Mouse (Mus musculus): ENCODE measurements around the gene Sugct. TPM values are rescaled to one million over a fixed set of nuclear protein-coding genes. Genes with fewer than 3 reads are reported as not detected.
"Not testable (repeated sequence)": the region's sequence is repeated elsewhere in the genome, so short reads cannot be mapped to it uniquely, and the experiment has no call there.

The Sugct gene
- polyA plus RNA-seq, 1 experiment: not detected

- Histone ChIP-seq H3K9me3 (ENCODE audit: control insufficient read depth, low read length) (no peaks in the 10 kb centered on the region; the same call in 1 of the 2 replicates), H3K27me3 (ENCODE audit: control insufficient read depth) (no peaks in the 10 kb centered on the region), H3K4me3 (replicated peaks) (no peak overlapping the region), H3K4me1 (ENCODE audit: control insufficient read depth) (no peaks in the 10 kb centered on the region), H3K36me3 (ENCODE audit: control insufficient read depth) (no peaks in the 10 kb centered on the region)
- TF ChIP-seq TAL1 (IDR thresholded peaks at IDR 0.05; ENCODE audit: low read length) (no peak), GATA1 (IDR thresholded peaks at IDR 0.05; ENCODE audit: low read length) (no peak)
Observed at GRCm38 (mm10) chr13:17534871-17535270, 160.5 kb downstream of the Sugct start.

GRCm38 (mm10) chr13:17534469-17534868, 160.9 kb downstream of the Sugct start:
- no peak overlapping the region for H3K4me3 ChIP-seq (replicated peaks)
- TF ChIP-seq TAL1 (IDR thresholded peaks at IDR 0.05; ENCODE audit: low read length) (no peak), GATA1 (IDR thresholded peaks at IDR 0.05; ENCODE audit: low read length) (no peak)
- no peaks in the 10 kb centered on the region; the same call in 1 of the 2 replicates for H3K9me3 ChIP-seq (ENCODE audit: control insufficient read depth, low read length)
- H3K27me3 ChIP-seq (ENCODE audit: control insufficient read depth): no peaks in the 10 kb centered on the region
- no peaks in the 10 kb centered on the region for H3K4me1 ChIP-seq (ENCODE audit: control insufficient read depth)
- no peaks in the 10 kb centered on the region for H3K36me3 ChIP-seq (ENCODE audit: control insufficient read depth)

GRCm38 (mm10) chr13:17511184-17511778, 184.1 kb downstream of the Sugct start:
- no peaks in the 10 kb centered on the region for H3K4me1 ChIP-seq (ENCODE audit: control insufficient read depth)
- no peaks in the 10 kb centered on the region for H3K9me3 ChIP-seq (ENCODE audit: control insufficient read depth, low read length)
- no peaks in the 10 kb centered on the region for H3K36me3 ChIP-seq (ENCODE audit: control insufficient read depth)
- TF ChIP-seq TAL1 (IDR thresholded peaks at IDR 0.05; ENCODE audit: low read length): no peak
- no peak for TF ChIP-seq GATA1 (IDR thresholded peaks at IDR 0.05; ENCODE audit: low read length)
- no peaks in the 10 kb centered on the region for H3K27me3 ChIP-seq (ENCODE audit: control insufficient read depth)
- no peak overlapping the region for H3K4me3 ChIP-seq (replicated peaks)

- Histone ChIP-seq H3K9me3 (ENCODE audit: control insufficient read depth, low read length) (no peaks in the 10 kb centered on the region), H3K36me3 (ENCODE audit: control insufficient read depth) (no peaks in the 10 kb centered on the region), H3K4me1 (ENCODE audit: control insufficient read depth) (no peaks in the 10 kb centered on the region), H3K4me3 (replicated peaks) (no peak overlapping the region), H3K27me3 (ENCODE audit: control insufficient read depth) (no peaks in the 10 kb centered on the region)
- TF ChIP-seq GATA1 (IDR thresholded peaks at IDR 0.05; ENCODE audit: low read length): no peak
- no peak for TF ChIP-seq TAL1 (IDR thresholded peaks at IDR 0.05; ENCODE audit: low read length)
Observed at GRCm38 (mm10) chr13:17494936-17495335, 200.4 kb downstream of the Sugct start.

GRCm38 (mm10) chr13:17494056-17494574, 201.2 kb downstream of the Sugct start:
- Histone ChIP-seq H3K27me3 (ENCODE audit: control insufficient read depth) (no peaks in the 10 kb centered on the region), H3K4me1 (ENCODE audit: control insufficient read depth) (no peaks in the 10 kb centered on the region), H3K9me3 (ENCODE audit: control insufficient read depth, low read length) (no peaks in the 10 kb centered on the region), H3K36me3 (ENCODE audit: control insufficient read depth) (no peaks in the 10 kb centered on the region), H3K4me3 (replicated peaks) (no peak overlapping the region)
- TF ChIP-seq GATA1 (IDR thresholded peaks at IDR 0.05; ENCODE audit: low read length) (no peak), TAL1 (IDR thresholded peaks at IDR 0.05; ENCODE audit: low read length) (no peak)

GRCm38 (mm10) chr13:17457981-17458380, 237.4 kb downstream of the Sugct start:
- H3K36me3 ChIP-seq (ENCODE audit: control insufficient read depth); H3K27me3 ChIP-seq (ENCODE audit: control insufficient read depth); H3K4me3 ChIP-seq (replicated peaks); H3K4me1 ChIP-seq (ENCODE audit: control insufficient read depth); H3K9me3 ChIP-seq (ENCODE audit: control insufficient read depth, low read length): not testable (repeated sequence)

- H3K36me3 ChIP-seq (ENCODE audit: control insufficient read depth): no peaks in the 10 kb centered on the region
- H3K4me3 ChIP-seq (replicated peaks): no peak overlapping the region
- H3K9me3 ChIP-seq (ENCODE audit: control insufficient read depth, low read length): no peaks in the 10 kb centered on the region
- TF ChIP-seq GATA1 (IDR thresholded peaks at IDR 0.05; ENCODE audit: low read length) (no peak), TAL1 (IDR thresholded peaks at IDR 0.05; ENCODE audit: low read length) (no peak)
- H3K27me3 ChIP-seq (ENCODE audit: control insufficient read depth): no peaks in the 10 kb centered on the region
- no peaks in the 10 kb centered on the region for H3K4me1 ChIP-seq (ENCODE audit: control insufficient read depth)
Observed at GRCm38 (mm10) chr13:17432139-17432916, 263.0 kb downstream of the Sugct start.

GRCm38 (mm10) chr13:17421875-17422274, 273.5 kb downstream of the Sugct start:
- Histone ChIP-seq H3K9me3 (ENCODE audit: control insufficient read depth, low read length) (no peaks in the 10 kb centered on the region), H3K36me3 (ENCODE audit: control insufficient read depth) (no peaks in the 10 kb centered on the region)
- TF ChIP-seq TAL1 (IDR thresholded peaks at IDR 0.05; ENCODE audit: low read length) (no peak), GATA1 (IDR thresholded peaks at IDR 0.05; ENCODE audit: low read length) (no peak)

GRCm38 (mm10) chr13:17420557-17420956, 274.8 kb downstream of the Sugct start:
- Histone ChIP-seq H3K4me1 (ENCODE audit: control insufficient read depth) (no peaks in the 10 kb centered on the region), H3K4me3 (replicated peaks) (no peak overlapping the region), H3K36me3 (ENCODE audit: control insufficient read depth) (no peaks in the 10 kb centered on the region), H3K9me3 (ENCODE audit: control insufficient read depth, low read length) (no peaks in the 10 kb centered on the region), H3K27me3 (ENCODE audit: control insufficient read depth) (no peaks in the 10 kb centered on the region)
- TF ChIP-seq TAL1 (IDR thresholded peaks at IDR 0.05; ENCODE audit: low read length) (no peak), GATA1 (IDR thresholded peaks at IDR 0.05; ENCODE audit: low read length) (no peak)

More at GRCm38 (mm10) chr13:17421875-17422274, 273.5 kb downstream of the Sugct start:
- H3K27me3 ChIP-seq (ENCODE audit: control insufficient read depth): no peaks in the 10 kb centered on the region
- H3K4me1 ChIP-seq (ENCODE audit: control insufficient read depth): no peaks in the 10 kb centered on the region
- H3K4me3 ChIP-seq (replicated peaks): no peak overlapping the region
